Mouse (Mus musculus) lung, embryonic 14.5 days (tissue): ENCODE measurements at regions not wholly inside any gene's neighbourhood (a gene's known extent, or its start where the extent isn't known, plus 50 kb on each side); places are given as distances from the start of the nearest gene placed in this dataset.

ENCODE experiments used
- ATAC-seq: fragments of 200-750 bp; cut with Nextera tagmentation; 2 replicates; pipeline ENCODE4 v1.8.0; 2017; ENCODE audit warnings: mild to moderate bottlenecking, moderate TSS enrichment, moderate library complexity; ENCODE audit not compliant: insufficient read depth
- DNase-seq: peaks from one replicate; pipeline ENCODE4 v3.0.0-alpha.2; 2015
- H3K27ac ChIP-seq: fragments of 300-500 bp; sonication (generic); 2 replicates; pipeline ENCODE4 v1.5.1; 2014; ENCODE audit warnings: low read depth, mild to moderate bottlenecking, moderate library complexity
- H3K27me3 ChIP-seq: fragments of 300-500 bp; sonication (generic); 2 replicates; pipeline ENCODE4 v1.6.1; 2014; ENCODE audit warnings: low read length, control low read depth; ENCODE audit not compliant: insufficient read depth
- H3K36me3 ChIP-seq: fragments of 300-500 bp; sonication (generic); 2 replicates; pipeline ENCODE4 v1.6.1; 2014; ENCODE audit warnings: control low read depth; ENCODE audit not compliant: insufficient read depth
- H3K4me1 ChIP-seq: fragments of 300-500 bp; sonication (generic); 2 replicates; pipeline ENCODE4 v1.6.1; 2014; ENCODE audit warnings: antibody characterized with exemption, control low read depth; ENCODE audit not compliant: insufficient read depth
- H3K4me2 ChIP-seq: fragments of 300-500 bp; sonication (generic); 2 replicates; pipeline ENCODE4 v1.6.1; 2014; ENCODE audit warnings: mild to moderate bottlenecking
- H3K4me3 ChIP-seq: fragments of 300-500 bp; sonication (generic); 2 replicates; pipeline ENCODE4 v1.5.1; 2014; ENCODE audit warnings: low read depth, low read length
- H3K9ac ChIP-seq: fragments of 300-500 bp; sonication (generic); 2 replicates; pipeline ENCODE4 v1.6.1; 2014
- H3K9me3 ChIP-seq: fragments of 300-500 bp; sonication (generic); 2 replicates; pipeline ENCODE4 v1.6.1; 2016; ENCODE audit warnings: low read depth, low read length, control low read depth
- CTCF ChIP-seq: IDR thresholded peaks from 2 replicates; pipeline ENCODE4 v1.5.1; 2016; ENCODE audit warnings: antibody characterized with exemption, low read depth
- WGBS: fragments of 180-500 bp; shearing (Covaris S2); extraction: QIAGEN DNeasy Blood & Tissue Kit; methylation state at CpG from one replicate; pipeline ENCODE4 v1.1.7; 2014; 5-methylcytosine and 5-hydroxymethylcytosine counted together

GRCm38 (mm10) chr11:6893734-6894133, 56.3 kb upstream of the Gm11983 start:
- Histone ChIP-seq H3K9ac (no peak overlapping the region), H3K27me3 (no peaks in the 10 kb centered on the region), H3K4me1 (peaks cover 13% of the 10 kb centered on the region; the same call in 1 of the 2 replicates), H3K4me2 (no peak overlapping the region), H3K4me3 (no peak overlapping the region), H3K27ac (no peak overlapping the region), H3K9me3 (no peaks in the 10 kb centered on the region), H3K36me3 (no peaks in the 10 kb centered on the region)
- TF ChIP-seq CTCF: no peak
- WGBS: 65% methylated on average over 1 of the region's 1 CpGs
- DNase-seq: no peak
- ATAC-seq: no peak

GRCm38 (mm10) chr11:6893063-6893462, 55.6 kb upstream of the Gm11983 start:
- H3K27ac ChIP-seq: no peak overlapping the region
- no peak overlapping the region for H3K9ac ChIP-seq
- DNase-seq: no peak
- peaks cover 13% of the 10 kb centered on the region; the same call in 1 of the 2 replicates for H3K4me1 ChIP-seq
- no peak for ATAC-seq
- H3K4me2 ChIP-seq: no peak overlapping the region
- no peak for TF ChIP-seq CTCF
- H3K4me3 ChIP-seq: no peak overlapping the region
- no peaks in the 10 kb centered on the region for H3K36me3 ChIP-seq
- no peaks in the 10 kb centered on the region for H3K27me3 ChIP-seq
- WGBS: 91% methylated on average over 3 of the region's 3 CpGs
- no peaks in the 10 kb centered on the region for H3K9me3 ChIP-seq

DNA sequence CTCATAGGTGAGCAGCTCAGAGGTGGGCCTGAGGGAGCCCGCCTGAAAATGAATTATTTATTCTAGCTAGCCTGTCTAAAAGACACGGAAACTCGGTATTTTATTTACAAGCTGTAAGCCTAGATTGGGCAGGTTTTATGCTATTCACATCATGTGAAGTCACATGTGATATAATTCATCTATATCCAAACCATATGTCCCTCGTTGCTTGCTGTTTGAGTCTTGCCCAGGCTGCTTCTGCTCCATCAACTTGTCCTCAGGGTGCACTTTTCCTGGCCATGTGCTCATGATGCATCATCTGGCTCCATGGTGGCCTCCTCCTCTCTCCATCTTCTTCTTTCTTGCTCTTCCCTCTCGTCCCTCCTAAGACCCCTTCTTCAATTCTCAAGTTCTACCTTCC, 53.0 kb upstream of the Gm11983 start:
- WGBS: 80% methylated on average over 5 of the region's 5 CpGs
- ATAC-seq: no peak

DNA sequence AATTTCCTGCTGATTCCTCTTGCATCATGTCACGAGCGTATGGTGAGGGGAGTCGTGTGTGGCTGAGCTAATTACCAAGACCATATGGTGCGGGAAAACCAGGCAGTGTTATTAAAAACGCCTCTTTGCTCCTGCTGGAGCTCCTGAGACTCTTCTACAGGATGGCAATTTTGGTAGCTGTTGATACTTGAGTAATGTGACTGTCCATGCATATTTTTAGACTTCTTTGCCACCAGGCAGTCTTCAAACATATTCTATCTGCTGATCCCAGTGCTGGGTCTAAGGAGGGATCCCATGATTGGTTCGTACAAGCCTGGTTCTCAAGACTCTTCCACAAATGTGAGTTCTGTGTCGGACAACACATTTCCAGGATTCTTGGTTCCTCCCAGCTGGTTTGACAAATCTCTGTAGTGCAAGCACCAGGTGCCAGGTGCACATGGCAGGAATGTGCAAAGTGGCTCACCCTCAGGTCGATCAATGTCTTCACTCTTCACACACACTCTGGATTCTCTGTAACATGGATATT, 52.3 kb upstream of the Gm11983 start:
- no peak for TF ChIP-seq CTCF
- Histone ChIP-seq H3K9me3 (no peaks in the 10 kb centered on the region), H3K9ac (no peak overlapping the region), H3K27ac (no peak overlapping the region), H3K4me2 (no peak overlapping the region), H3K27me3 (no peaks in the 10 kb centered on the region), H3K4me1 (0 out of 2 replicates have a peak, but pooled peaks cover under 1% of the 10 kb centered on the region), H3K36me3 (no peaks in the 10 kb centered on the region), H3K4me3 (no peak overlapping the region)
- DNase-seq (no peak), ATAC-seq (no peak)
- WGBS: 68% methylated on average over 8 of the region's 8 CpGs

More for the DNA sequence above, 53.0 kb upstream of the Gm11983 start:
- Histone ChIP-seq H3K4me2 (no peak overlapping the region), H3K27ac (no peak overlapping the region), H3K9me3 (no peaks in the 10 kb centered on the region), H3K4me3 (no peak overlapping the region), H3K27me3 (no peaks in the 10 kb centered on the region), H3K9ac (no peak overlapping the region), H3K36me3 (no peaks in the 10 kb centered on the region), H3K4me1 (0 out of 2 replicates have a peak, but pooled peaks cover 8% of the 10 kb centered on the region)
- TF ChIP-seq CTCF: no peak
- no peak for DNase-seq

- no peak for TF ChIP-seq CTCF
- H3K4me3 ChIP-seq: no peak overlapping the region
- no peak overlapping the region for H3K9ac ChIP-seq
- ATAC-seq (no peak), DNase-seq (no peak)
- H3K27me3 ChIP-seq: no peaks in the 10 kb centered on the region
- no peak overlapping the region for H3K27ac ChIP-seq
- H3K4me1 ChIP-seq: no peaks in the 10 kb centered on the region
- H3K4me2 ChIP-seq: no peak overlapping the region
- WGBS: 80% methylated on average over 5 of the region's 5 CpGs
- no peaks in the 10 kb centered on the region for H3K9me3 ChIP-seq
- H3K36me3 ChIP-seq: no peaks in the 10 kb centered on the region
These were observed 51.7 kb upstream of the Gm11983 start for GRCm38 (mm10) chr11:6889120-6889519.
